Mouse (Mus musculus) gonadal fat pad, adult 2 months (tissue): Measurements from ENCODE around the gene Tm2d1. TPM values are rescaled to one million over a fixed set of nuclear protein-coding genes. Genes with fewer than 3 reads are reported as not detected.
"Not testable (repeated sequence)": the region's sequence is repeated elsewhere in the genome, so short reads cannot be mapped to it uniquely, and the experiment has no call there.

Experiments used
- DNase-seq: peaks from one replicate; pipeline ENCODE4 v3.0.0-alpha.2; 2012; ENCODE audit warnings: low read depth
- polyA plus RNA-seq: library from polyadenylated mRNA; depleted of rRNA; stranded (reverse); fragments of >200 nt; gene quantifications from 2 replicates; pipeline ENCODE4 v1.2.3, GENCODE M21; 2012; rRNA removed

Tm2d1 gene
- polyA plus RNA-seq = 14.3 and 16.8 TPM in 2 replicates

DNA sequence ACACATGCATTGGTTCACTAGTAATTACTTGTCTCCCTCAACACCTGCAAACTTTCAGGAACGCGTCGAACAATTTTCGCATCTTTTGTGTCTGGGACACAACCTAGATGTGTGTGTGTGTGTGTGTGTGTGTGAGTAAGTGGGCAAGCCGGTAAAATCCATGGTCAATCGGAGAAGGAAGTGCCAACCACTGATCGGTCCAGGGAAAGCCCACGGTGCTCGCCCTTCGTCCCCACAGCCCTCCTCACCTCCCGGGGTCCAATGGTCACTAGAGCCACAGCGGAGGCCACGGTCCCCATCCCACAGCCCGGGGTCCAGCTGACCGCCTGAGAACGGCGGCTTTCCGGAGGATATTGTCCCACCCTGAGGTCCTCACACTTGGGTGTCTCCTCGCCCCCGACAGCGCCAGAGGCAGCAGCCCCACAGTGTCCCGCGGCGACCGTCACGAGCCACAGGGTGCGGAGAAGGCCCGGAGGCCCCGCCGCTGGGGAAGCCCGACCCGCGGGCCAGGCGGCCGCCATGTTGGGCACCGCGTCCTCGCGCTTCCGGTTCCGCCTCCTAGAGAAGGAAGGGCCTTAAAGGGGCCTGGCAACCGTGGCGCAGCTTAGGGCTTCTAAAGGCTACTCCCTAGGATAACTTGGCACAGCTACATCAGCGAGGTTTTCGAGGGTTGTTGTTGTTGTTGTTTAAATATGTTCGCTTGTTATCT is at the start of gene Tm2d1:
Tm2d1 (minus strand) TSS at position 591 of the 709 bp plus-strand sequence.
- DNase-seq = no peak

DNA sequence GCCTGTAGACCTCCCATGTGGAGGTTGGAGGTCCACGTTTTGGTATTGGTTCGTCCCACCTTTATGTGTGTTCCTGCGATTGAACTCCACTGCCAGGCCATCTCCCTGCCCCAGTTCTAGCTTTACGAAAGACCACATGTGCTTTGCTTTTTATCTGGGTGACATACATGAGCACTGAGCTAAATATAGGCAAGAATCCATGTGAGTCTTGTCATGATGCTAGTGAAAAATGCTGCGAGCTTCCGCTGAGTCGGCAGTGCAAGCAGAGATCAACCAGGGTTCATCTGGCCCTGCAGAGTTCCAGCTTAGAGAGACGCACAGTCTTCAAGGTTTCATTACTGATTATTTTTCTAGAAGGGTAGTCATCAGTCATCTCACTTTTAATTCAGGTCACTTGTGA is 45.3 kb upstream of the Tm2d1 start:
- no peak for DNase-seq

DNA sequence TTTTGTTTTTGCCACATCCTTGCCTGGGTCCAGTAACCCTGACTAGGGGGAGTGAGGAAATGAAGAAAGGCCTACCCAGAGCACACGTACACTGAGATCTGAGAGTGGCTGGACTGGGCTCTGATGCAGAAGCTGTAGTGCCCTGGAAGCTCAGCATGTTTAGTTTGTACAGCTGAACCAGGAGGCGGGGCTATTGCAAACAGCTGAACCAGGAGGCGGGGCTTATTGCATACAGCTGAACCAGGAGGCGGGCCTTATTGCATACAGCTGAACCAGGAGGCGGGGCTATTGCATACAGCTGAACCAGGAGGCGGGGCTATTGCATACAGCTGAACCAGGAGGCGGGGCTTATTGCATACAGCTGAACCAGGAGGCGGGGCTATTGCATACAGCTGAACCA is 32.0 kb upstream of the Tm2d1 start:
- not testable (repeated sequence) for DNase-seq

DNA sequence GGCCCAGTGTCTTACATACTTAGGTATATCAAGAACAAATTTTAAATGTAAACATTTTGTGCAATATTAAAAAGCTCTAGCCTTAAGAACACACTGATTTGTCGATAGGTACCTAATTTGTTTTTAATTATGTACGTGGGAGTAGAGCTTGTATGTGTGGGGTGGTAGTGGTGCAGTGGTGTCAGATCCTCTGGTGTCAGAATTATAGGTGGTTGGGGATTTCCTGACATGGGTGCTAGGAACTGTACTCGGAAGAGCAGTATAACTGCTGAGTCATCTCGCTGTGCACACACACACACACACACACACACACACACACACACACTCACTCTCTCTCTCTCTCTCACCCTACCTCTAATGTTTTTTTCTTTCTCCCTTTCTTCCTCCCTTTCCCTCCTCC is 25.3 kb upstream of the Tm2d1 start:
- DNase-seq = no peak

DNA sequence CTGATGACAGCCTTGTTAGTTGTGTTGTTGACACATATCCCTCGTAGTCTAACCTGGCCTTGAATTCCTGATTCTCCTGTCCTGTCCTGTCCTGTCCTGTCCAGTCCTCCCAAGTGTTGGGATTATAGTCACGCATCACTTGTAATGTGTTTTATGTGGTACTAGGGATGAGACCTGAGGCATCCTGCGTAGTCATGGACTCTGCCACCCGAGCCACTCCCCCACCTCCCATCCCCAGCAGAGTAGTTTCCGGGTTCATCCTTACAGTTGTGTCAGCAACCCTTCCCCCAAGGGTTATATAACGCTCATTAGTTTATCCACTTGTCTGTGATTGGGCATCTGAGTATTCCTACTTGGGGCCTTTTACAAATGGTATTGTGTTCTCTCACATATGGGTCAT is 21.3 kb upstream of the Tm2d1 start:
- no peak for DNase-seq

DNA sequence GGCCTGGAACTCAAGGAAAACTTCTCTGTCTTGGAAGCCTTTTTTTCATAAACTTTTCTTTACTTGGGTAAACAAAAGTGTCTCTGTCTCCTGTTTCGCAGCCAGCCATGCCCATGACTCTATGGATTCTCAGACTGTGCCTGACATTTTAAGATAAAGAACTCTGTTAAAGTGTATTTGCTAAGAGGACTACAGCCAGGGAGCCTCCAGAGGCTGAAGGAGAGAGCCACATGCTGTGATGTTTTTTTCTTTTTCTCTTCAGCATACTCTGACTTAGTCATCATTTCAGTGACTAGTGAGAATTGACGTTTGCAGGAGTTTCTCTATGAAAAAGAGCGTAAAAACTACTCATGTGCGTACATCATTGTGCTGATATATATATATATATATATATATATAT is 20.4 kb upstream of the Tm2d1 start:
- no peak for DNase-seq

DNA sequence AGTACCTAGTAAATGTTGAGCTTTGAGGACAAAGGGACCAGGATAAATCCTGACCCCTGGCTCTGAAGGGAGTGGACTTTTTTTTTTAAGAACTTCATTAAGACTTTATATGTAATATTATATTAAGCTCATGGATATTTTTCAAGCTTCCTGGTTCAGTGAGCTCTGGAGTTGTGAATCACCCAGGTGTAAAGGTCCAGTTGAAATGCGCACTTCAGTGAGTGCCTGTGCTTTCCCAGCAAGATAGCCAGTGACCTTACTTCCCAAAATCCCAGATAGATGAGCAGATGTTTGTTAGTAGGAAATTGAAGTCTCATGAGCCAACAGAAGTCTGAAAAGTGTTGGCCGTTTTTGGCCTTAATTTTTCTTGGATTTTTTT is 18.5 kb upstream of the Tm2d1 start:
- no peak for DNase-seq

DNA sequence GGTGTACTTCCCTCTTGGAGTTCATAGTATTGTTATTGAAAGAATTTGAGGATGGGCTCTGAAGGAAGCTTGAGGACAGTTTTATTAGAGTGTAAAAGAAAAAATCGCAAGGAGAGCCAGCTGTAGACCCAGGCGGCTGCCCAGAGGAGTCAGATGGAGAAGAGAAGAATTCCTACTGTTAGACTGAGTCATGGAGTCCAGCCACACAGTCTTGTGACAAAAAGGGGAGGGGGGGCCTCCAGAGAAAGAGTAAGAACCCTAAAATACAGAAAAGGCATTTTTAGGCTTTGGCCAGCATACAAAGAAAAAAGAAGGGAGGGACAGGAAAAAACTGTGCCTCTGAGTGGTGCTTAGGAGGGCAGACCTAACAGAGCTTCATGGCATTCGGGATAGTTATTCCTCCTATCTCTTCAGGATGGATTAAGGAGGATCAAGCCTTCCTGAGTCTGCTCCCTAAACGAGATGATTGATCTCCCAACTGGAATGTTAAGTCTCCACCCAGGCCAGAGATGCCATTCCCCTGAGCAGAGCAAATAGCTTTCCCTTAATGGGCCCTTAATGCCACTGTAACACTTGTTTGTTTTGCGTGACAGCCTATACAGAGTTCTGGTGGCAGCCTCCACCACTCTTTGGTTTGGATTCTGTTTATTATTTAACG is 17.9 kb upstream of the Tm2d1 start:
- DNase-seq = no peak

DNA sequence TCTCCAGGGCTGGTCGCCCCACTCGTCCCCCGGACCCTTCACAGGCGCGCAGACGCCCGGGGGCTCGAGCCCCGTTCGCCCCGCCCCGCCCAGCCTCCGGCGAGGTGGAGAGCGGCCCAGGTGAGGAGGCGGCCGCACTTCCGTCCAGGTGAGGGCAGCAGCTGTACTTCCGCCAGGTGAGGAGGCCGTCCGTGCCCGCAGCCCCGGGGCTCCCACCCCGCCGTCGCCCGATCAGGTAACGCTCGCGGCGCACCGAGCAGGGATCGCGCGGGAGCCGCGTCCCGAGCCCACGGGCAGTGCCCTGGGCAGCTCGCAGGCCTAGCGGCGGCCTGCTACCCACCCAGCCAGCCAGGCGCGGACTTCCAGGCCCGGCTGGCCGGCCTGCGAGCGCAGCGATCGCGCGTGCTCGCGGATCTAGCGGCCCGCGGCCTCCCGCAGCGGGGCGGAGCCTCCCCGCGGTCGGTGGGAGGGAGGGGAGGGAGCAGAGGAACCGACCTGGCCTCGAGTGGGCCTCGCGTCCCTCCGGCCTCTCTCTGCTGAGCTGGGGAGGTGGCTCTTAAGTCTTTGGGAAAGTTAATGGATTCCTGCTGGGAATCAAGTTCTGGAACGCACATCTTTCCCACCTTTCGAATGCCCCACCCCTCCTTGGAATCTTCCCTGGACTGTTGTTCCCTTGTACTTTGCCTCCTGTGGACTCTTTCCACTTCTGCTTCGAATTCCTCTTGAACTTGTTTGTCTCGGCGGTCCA is 12.8 kb upstream of the Tm2d1 start, which contains the start of gene Patj:
Patj (plus strand) TSS at position 96 of the 748 bp plus-strand sequence.
- no peak for DNase-seq

DNA sequence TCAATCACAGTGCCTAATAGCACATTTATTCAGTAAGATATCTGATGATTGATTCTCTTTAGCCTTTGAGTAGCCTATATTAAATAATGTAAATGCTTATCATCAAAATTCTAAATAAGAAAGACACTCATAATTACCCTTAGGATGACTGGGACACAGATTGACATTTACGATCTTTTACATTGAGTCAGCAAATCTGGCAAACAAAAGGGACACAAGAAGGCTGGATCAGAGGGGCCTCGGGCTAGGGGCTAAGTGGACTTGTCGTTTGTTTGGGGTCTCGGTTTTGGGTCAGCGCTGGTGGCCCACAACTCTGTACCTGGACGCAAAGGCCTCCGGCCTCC is 12.2 kb upstream of the Tm2d1 start:
- DNase-seq = no peak

DNA sequence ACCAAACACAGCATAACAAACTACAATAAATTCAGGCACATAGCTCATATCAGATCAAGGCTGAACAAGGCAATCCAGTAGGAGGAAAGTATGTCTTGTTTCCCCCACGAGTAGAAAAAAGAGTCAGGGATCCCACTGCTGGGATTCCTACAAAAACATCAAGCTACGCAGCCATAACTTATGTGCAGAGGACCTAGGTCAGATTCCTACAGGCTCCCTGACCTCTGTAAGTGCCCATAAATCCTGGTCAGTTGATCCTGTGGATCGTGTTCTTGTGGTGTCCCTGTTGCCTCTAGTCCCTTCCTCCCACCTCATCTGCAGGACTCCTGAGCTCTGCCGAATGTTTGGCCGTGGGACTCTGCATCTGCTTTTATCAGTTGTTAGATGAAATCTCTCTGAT is 1.9 kb upstream of the Tm2d1 start:
- DNase-seq = no peak

DNA sequence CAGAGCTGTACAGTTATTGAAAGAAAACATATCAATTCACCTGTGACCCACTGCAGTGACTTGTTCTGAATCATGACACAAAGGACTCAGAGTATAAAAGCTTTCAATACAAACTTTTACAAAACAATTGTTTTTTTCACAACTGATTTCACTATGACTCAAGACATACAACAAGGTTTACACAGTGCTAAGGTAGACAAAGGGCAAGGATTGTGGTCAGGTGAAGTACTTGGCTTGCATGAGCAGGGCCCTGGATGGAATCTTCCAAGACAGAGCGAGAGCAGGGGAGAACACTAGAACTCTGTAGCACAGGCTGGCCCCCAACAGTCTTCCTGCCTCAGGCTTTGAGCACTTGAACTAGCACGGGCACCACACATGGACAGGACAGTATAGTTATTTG is 6.2 kb downstream of the Tm2d1 start:
- no peak for DNase-seq

DNA sequence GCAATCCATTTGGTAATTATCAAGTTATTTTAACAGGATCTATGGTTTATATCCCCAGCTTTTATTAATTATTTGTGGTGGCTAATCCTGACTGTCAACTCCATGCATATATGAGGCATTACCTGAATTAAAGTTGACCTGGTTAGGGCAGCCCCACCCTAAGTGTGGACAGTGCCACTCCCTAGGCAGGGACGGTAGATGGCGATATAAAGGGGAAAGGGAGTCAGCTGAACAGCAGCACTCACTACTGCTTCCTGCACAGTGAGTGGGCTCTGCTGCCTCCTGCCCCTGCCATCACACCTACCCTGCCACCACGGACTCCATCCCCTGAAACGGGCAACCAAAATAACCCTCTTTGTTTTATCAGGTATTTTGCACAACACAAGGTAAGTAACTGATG is 7.7 kb downstream of the Tm2d1 start:
- DNase-seq = no peak

DNA sequence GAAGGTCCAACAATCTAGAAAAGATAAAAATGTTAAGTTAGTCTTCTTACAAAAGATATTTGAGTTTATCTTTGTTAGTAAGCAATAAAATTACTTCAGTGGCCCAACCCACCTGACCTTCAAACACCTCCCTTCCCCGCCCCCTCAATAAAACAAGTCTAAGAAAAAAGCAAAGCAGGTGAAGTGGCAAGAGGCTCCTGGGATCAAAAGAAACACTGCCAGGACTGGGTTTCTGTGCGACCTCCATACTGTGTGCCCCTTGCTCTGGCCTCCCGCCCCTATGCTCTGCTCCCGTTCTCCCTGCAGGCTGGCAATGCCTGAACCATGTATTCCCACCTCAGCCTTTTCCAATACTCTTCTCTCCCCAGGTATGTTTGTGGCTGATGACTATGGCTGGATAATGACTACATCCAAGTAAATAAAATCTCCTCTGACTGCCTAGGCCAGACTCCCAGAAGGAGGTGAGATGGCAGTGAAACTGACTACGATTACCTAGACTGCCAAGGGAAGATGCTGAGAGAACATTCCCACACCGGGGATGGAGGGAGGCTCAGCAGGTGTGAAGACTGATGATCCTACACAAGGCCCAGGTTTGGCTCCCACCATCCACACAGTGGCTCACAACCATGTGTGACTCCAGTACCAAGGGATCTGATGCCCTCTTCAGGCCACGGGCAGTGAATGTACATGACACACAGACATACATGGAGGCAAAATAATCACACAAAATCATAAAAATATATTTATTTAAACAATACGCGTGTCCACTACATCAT is 24.9 kb downstream of the Tm2d1 start:
- no peak for DNase-seq

DNA sequence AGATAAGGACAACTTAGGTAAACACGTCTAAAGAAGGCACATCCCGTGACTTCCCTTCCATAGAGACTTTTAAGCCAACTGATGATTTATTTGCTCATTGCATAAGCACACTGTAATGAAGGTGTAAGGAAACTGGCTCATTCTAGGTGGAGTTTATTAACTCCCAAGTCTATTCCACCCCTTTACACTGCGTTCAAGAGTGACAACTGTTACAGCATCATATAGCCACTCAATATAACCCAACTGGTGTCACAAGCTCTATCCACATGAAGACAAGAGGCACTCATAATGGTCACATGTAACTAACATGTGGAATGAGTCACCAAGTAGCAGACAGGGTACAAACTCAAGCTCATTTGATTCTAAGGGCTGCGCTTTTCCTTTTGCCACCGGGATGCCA is 34.5 kb downstream of the Tm2d1 start:
- DNase-seq = no peak

DNA sequence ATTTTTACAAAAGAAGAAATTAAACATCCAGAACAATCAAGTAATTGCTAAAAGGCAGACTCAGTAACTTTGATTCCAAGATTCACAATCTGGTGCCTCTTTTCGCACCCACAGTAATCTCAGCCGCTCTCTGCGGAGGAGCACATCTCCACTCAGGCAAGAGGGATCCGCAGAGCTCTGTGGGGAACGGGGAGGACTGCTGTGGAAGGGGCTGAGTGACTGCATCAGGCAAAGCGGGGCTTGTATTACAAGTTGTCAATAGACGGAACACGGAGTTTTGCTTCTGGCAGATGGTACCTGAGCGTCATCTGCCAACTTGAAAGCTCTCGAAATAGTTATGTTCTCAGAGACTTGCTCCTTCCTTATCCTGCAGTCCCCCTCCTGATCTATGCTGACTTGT is 37.3 kb downstream of the Tm2d1 start:
- no peak for DNase-seq

DNA sequence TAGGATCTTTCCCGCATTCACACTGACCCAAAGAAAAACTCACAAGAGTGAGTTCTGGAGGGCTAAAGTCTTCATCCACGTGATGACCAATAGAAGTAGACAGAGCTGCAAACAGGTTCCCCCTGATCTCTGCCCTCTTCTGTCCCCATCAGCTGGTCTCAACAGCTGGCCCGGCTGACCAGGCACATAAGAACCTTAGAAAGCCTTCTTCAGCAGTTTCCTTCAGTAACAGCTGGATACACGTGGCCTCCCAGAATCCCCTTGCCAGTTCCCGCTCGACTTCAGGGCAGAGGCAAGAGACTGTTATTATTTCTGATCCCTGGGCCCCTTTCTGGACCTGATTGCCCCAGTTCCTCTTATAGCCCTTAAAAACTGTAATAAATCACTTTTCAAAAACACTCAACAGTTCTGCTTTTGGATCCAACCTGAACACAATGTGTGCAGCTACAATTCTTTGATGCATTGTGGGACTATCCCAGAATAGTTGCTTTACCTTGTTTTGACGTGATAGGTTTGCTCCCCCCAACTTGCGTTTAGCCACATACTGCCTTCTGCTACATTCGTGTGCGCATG is 43.0 kb downstream of the Tm2d1 start:
- DNase-seq = no peak

DNA sequence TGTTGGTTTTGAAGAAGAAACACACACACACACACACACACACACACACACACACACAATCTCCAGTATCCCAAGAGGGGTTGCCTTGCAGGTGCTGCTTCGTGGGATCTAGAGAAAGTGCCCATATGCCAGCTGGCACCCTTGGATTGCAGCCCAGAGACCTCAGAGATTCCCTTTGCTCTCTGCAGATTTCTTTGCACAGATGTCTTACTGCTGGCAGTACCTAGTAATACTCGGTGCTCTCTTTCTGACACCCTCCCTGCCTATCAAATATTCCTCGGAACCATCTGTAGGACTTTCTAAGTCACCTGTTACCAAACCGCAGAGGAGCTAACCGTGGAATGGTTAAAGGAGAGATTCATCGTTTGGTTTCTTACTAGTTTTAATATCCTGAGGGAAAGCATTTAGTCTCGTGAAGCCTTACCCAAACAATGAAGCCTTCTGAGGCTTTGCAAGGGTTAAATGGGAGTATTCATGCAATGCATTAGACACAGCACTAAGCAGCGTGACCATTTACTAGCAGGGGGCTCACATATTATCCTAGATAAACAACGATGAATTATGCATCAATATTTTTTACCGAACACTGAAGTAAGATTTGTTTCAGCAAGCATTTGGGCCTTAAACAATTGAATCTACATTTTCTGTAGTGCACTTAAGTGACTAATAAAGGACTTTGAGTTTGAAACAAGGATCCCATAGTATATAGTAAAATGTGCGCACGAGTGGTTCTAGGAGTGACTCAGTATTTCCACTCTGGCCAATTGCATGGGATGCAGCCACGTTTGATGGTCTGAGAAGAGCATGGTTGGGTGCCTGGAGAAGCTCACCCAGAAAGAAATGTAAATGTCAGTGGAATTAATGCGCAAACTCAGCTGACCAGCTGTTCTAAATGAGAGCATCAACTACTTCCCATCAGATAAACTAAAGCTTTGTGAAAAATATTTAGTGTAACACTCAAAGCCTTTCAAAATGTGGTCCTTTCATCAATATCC is 44.2 kb downstream of the Tm2d1 start:
- no peak for DNase-seq

DNA sequence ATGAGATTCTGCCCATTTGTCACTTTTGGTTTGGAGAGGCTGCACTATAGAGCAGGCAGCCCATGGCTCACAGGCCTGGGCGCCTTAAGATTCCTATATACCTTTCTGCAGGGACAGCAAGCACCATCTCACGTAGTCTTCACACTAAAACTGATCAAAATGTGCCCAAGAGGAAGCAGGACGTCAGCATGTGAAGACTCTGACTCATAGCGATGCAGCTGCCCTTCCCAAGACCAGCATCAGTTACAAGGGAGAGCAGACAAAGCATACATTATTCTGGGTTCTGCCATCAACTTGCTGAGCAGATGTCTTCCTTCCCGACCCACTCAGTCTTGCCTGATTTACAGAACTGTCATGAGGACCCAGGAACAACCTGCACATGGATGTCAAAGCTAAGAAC is 45.9 kb downstream of the Tm2d1 start:
- DNase-seq = no peak

DNA sequence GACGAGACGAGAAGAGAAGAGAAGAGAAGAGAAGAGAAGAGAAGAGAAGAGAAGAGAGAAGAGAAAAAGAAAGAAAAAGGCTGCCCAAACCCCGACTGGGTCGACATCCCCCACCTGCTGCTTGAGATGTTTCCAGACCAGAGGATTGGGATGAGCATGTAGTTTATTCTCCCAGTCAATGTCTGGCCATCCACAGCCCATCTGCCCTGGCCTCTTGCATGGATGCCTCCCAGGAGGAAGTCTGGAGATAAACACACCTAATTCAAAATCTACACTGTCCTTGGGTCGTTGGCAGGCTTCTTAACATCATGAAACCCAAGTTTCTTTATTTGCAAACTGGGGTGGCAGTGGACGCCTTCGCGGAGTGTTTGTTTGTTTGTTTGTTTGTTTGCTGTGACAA is 47.4 kb downstream of the Tm2d1 start:
- no peak for DNase-seq

DNA sequence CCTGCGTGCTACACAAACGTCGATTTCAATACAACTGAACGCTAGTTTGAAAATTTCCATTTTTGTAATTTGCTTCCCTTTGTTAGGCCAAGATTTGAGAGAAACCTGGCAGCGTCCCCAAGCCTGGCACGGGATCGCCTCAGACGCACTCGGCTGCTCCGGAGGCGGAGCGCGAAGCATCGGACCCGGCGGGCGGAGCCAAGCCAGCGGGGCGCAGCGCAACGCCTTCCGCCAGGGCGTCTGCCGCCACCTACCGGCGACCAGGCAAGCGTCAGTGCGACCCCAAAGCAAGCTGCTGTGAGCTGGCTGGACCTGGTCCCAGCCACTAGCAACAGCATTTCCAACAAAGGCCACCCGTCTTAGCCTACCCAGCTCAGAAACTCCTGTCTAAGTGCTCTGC is 60.9 kb downstream of the Tm2d1 start:
- no peak for DNase-seq
